Comparison of ENCODE assay signal across 20 mouse cellular contexts in the genomic region with DNA sequence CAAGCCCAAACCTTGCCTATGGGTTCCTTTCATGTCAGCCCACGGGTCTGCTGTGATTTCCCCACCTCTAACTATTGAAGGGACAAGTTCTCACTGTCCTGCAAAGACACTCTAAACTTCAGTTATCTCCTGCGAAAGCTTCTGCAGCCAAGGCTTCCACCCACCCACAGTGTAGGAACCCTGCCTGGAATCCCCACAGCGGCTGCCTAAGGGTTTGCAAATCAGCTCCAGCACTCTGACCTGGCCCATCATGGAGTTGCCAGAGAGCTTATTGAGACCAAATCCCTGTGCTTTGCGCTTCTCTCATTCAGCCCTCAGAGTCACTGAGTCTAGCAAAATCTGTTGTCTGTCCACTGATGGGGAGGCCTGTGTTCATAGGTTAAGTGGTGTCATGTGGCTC.
DNase-seq lines count a peak whose midpoint lies in the region; ATAC-seq lines count a peak whose summit lies in the region.
"Had no signal": no experiment of that assay in that cellular context is flagged by ENCODE, and none has a peak within 500 bp of the region (broad histone marks: within the 10 kb centered on the region; RNA-seq: fewer than 3 reads in every experiment).

No protein-coding gene starts in this region.

- H3K4me1 ChIP-seq in heart, embryonic 12.5 days (replicated peaks), result no peaks in the 10 kb centered on the region
- H3K4me1 ChIP-seq: embryonic facial prominence, embryonic 13.5 days; embryonic facial prominence, embryonic 15.5 days; forebrain, embryonic 10.5 days; forebrain, embryonic 12.5 days had no signal

- ATAC-seq in heart, embryonic 12.5 days (ENCODE audit: insufficient number of reproducible peaks, low FRiP score), result no peak
- ATAC-seq: forebrain, embryonic 14.5 days; forebrain, embryonic 16.5 days had no signal

- 67% methylated on average over 4 of the region's 4 CpGs for WGBS in heart, embryonic 12.5 days

- H3K27me3 ChIP-seq in heart, embryonic 12.5 days (replicated peaks), result no peaks in the 10 kb centered on the region
- H3K27me3 ChIP-seq: embryonic facial prominence, embryonic 13.5 days; embryonic facial prominence, embryonic 15.5 days; forebrain, embryonic 12.5 days had no signal

- no peak overlapping the region for H3K27ac ChIP-seq in heart, embryonic 12.5 days (ENCODE audit: poor library complexity, severe bottlenecking)
- H3K27ac ChIP-seq: embryonic facial prominence, embryonic 13.5 days; embryonic facial prominence, embryonic 15.5 days; forebrain, embryonic 10.5 days; forebrain, embryonic 12.5 days had no signal

- DNase-seq in heart, adult 11 months, result peak; percentile 68
- DNase-seq in R1 (ENCODE audit: low read depth, low spot score), result peak; percentile 7
- DNase-seq in ZHBTc4 (ENCODE audit: low read depth, low spot score), result peak; percentile 6
- no peak for DNase-seq in urinary bladder, postnatal 10 days (ENCODE audit: low spot score)
- DNase-seq: adrenal gland, adult 2 months; adrenal gland, postnatal 10 days; adrenal gland, postnatal 25 days; cerebellum, adult 11 months; cerebellum, adult 18-20 months; cerebellum, adult 8-10 months; cerebellum, adult 9-11 months; cerebellum, postnatal 36 days had no signal

- no peak overlapping the region for H3K4me3 ChIP-seq in heart, embryonic 12.5 days
- H3K4me3 ChIP-seq: embryonic facial prominence, embryonic 13.5 days; embryonic facial prominence, embryonic 15.5 days; erythroblast, embryonic 14.5 days; forebrain, embryonic 10.5 days; forebrain, embryonic 12.5 days had no signal

- no peak overlapping the region for H3K9ac ChIP-seq in heart, embryonic 12.5 days
- H3K9ac ChIP-seq: embryonic facial prominence, embryonic 13.5 days; embryonic facial prominence, embryonic 15.5 days; forebrain, embryonic 12.5 days had no signal

- H3K4me2 ChIP-seq in heart, embryonic 12.5 days, result no peak overlapping the region
- H3K4me2 ChIP-seq: embryonic facial prominence, embryonic 13.5 days; embryonic facial prominence, embryonic 15.5 days; forebrain, embryonic 12.5 days had no signal

- no peaks in the 10 kb centered on the region for H3K36me3 ChIP-seq in heart, embryonic 12.5 days
- H3K36me3 ChIP-seq: embryonic facial prominence, embryonic 13.5 days; embryonic facial prominence, embryonic 15.5 days; forebrain, embryonic 10.5 days; forebrain, embryonic 12.5 days had no signal

- peaks cover 6% of the 10 kb centered on the region for H3K9me3 ChIP-seq in heart, embryonic 12.5 days (replicated peaks)
- H3K9me3 ChIP-seq: embryonic facial prominence, embryonic 13.5 days; embryonic facial prominence, embryonic 15.5 days; forebrain, embryonic 12.5 days had no signal
